14 mouse cellular contexts compared by ENCODE assay signal in the genomic region with DNA sequence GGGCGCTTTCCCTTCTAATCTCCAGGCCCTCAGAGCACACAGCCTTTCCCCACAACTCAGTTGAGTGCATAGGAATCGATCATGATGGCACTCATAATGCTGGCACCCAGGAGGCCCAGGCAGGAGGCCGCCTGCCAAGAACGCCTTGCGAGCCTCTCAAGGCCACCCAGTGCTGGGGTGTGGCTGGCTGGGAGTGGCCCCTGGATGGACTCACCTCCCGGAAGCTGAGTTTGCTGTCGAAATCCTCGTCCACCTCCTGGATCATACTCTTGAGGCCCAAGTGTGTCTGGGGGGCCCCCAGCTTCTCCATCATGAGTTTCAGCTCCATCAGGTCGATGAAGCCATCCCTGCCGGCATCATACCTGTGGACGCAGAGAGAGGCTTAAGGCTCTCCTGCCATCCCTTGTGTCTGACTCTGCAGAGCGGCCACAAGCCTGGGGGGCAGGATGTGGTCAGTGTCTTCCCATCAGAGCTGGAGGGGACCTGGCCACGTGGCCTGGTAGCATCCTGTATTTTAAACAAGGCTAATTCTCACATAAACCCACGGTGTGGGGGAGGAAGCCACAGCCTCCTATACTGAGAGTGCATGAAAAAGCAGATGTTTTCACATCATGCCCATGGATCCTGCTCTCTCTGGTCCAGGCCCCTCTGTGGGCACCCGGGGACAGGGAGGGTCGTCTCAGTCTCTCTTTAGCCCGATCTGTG. TPM values are rescaled to one million over a fixed set of nuclear protein-coding genes. Genes with fewer than 3 reads are reported as not detected.
A peak's percentile ranks its signal among the peaks of the same experiment; 100 is the strongest.
DNase-seq lines count a peak whose midpoint lies in the region; ATAC-seq and TF ChIP-seq lines count a peak whose summit lies in the region.
"Had no signal": no experiment of that assay in that cellular context is flagged by ENCODE, and none has a peak within 500 bp of the region (broad histone marks: within the 10 kb centered on the region; RNA-seq: fewer than 3 reads in every experiment).

No protein-coding gene starts in this region.

- no peak overlapping the region for H3K4me2 ChIP-seq in forebrain, embryonic 16.5 days (ENCODE audit: low read length)
- no peak overlapping the region for H3K4me2 ChIP-seq in midbrain, postnatal 0 days (ENCODE audit: low read depth, low read length, poor library complexity, severe bottlenecking)
- H3K4me2 ChIP-seq: limb, embryonic 12.5 days had no signal

- no peak overlapping the region for H3K9ac ChIP-seq in forebrain, embryonic 16.5 days (replicated peaks; ENCODE audit: low read depth, low read length)
- H3K9ac ChIP-seq in midbrain, postnatal 0 days (replicated peaks; ENCODE audit: low read length, poor library complexity, severe bottlenecking), result no peak overlapping the region
- H3K9ac ChIP-seq: limb, embryonic 12.5 days had no signal

- H3K9me3 ChIP-seq in forebrain, embryonic 10.5 days, result no peaks in the 10 kb centered on the region
- H3K9me3 ChIP-seq in forebrain, embryonic 16.5 days (ENCODE audit: control insufficient read depth, low read length), result no peaks in the 10 kb centered on the region
- H3K9me3 ChIP-seq in midbrain, postnatal 0 days (ENCODE audit: low read length), result no peaks in the 10 kb centered on the region
- H3K9me3 ChIP-seq: limb, embryonic 12.5 days had no signal

- DNase-seq in forebrain, embryonic 10.5 days (ENCODE audit: extremely low spot score, low spot score), result no peak
- DNase-seq in 416B (ENCODE audit: low read depth), result peak; percentile 72
- DNase-seq in lung, postnatal 36 days, result peak; percentile 75
- DNase-seq in midbrain, postnatal 0 days (ENCODE audit: low spot score), result no peak
- DNase-seq in frontal cortex, postnatal 36 days (ENCODE audit: low spot score in 2 of 2), result no peak
- DNase-seq in cerebellum, postnatal 10 days, result no peak
- DNase-seq: cerebellum, postnatal 25 days; kidney, adult 8-10 months; thymus, postnatal 4 days had no signal

- H3K27ac ChIP-seq in forebrain, embryonic 10.5 days, result peak overlapping the region; percentile 25; the same call in 1 of the 2 replicates
- no peak overlapping the region for H3K27ac ChIP-seq in forebrain, embryonic 16.5 days (ENCODE audit: low read length)
- no peak overlapping the region for H3K27ac ChIP-seq in midbrain, postnatal 0 days (ENCODE audit: low read depth, low read length)
- H3K27ac ChIP-seq: limb, embryonic 12.5 days had no signal

- no peak for ATAC-seq in forebrain, embryonic 16.5 days
- ATAC-seq in common myeloid progenitor, adult 5-6 weeks (replicated peaks; ENCODE audit: low read depth, poor library complexity, severe bottlenecking), result peak; percentile 30; the same call in 1 of the 2 replicates
- ATAC-seq in midbrain, postnatal 0 days (ENCODE audit: low FRiP score), result no peak

- H3K36me3 ChIP-seq in forebrain, embryonic 10.5 days (replicated peaks), result peaks cover 37% of the 10 kb centered on the region
- no peaks in the 10 kb centered on the region for H3K36me3 ChIP-seq in forebrain, embryonic 16.5 days (ENCODE audit: control insufficient read depth, insufficient read depth)
- H3K36me3 ChIP-seq in midbrain, postnatal 0 days (ENCODE audit: insufficient read depth, low read length), result peaks cover 17% of the 10 kb centered on the region

- no peaks in the 10 kb centered on the region for H3K27me3 ChIP-seq in forebrain, embryonic 10.5 days (ENCODE audit: poor library complexity, severe bottlenecking)
- H3K27me3 ChIP-seq in forebrain, embryonic 16.5 days (replicated peaks; ENCODE audit: control insufficient read depth, insufficient read depth, low read length), result no peaks in the 10 kb centered on the region
- no peaks in the 10 kb centered on the region for H3K27me3 ChIP-seq in midbrain, postnatal 0 days (ENCODE audit: insufficient read depth, low read length)
- H3K27me3 ChIP-seq: limb, embryonic 12.5 days had no signal

- peaks cover 6% of the 10 kb centered on the region for H3K4me1 ChIP-seq in forebrain, embryonic 10.5 days
- peaks cover 6% of the 10 kb centered on the region for H3K4me1 ChIP-seq in forebrain, embryonic 16.5 days (replicated peaks; ENCODE audit: control insufficient read depth, insufficient read depth, low read length)
- H3K4me1 ChIP-seq in midbrain, postnatal 0 days (ENCODE audit: insufficient read depth, low read length), result peaks cover 1% of the 10 kb centered on the region; the same call in 1 of the 2 replicates

- no peak overlapping the region for H3K4me3 ChIP-seq in forebrain, embryonic 10.5 days
- no peak overlapping the region for H3K4me3 ChIP-seq in forebrain, embryonic 16.5 days (replicated peaks; ENCODE audit: low read length)
- no peak overlapping the region for H3K4me3 ChIP-seq in midbrain, postnatal 0 days (ENCODE audit: low read depth, low read length)
- H3K4me3 ChIP-seq: limb, embryonic 12.5 days had no signal

- WGBS in forebrain, embryonic 10.5 days, result 94% methylated on average over 17 of the region's 17 CpGs
- WGBS in forebrain, embryonic 16.5 days, result 91% methylated on average over 17 of the region's 17 CpGs
- 89% methylated on average over 17 of the region's 17 CpGs for WGBS in midbrain, postnatal 0 days

- TF ChIP-seq CTCF in midbrain, postnatal 0 days (IDR thresholded peaks at IDR 0.05), result no peak

RNA-seq across cellular contexts. Expression of a gene that starts 13.0 kb away (rescaled TPM):
- polyA plus RNA-seq in forebrain, embryonic 10.5 days (2016; fragmentation: Nextera tagmentation; extraction: Ambion mirVana), result 39.5 and 41.5 TPM in 2 replicates
- polyA plus RNA-seq in forebrain, embryonic 16.5 days (2015; fragmentation: Nextera tagmentation; extraction: Ambion mirVana), result 69.9 and 76.8 TPM in 2 replicates
- 32.6 and 46.1 TPM in 2 replicates for total RNA-seq in common myeloid progenitor, adult 5-6 weeks (2017)
- 38.8 TPM in 2 replicates for total RNA-seq in midbrain, postnatal 0 days (2014; rRNA removed)
- 49.0 and 54.8 TPM in 2 replicates for polyA plus RNA-seq in midbrain, postnatal 0 days (2015; fragmentation: Nextera tagmentation; extraction: Ambion mirVana)

RNA-seq across cellular contexts. Expression of a gene that starts 15.6 kb away (rescaled TPM):
- not detected in 2 replicates for polyA plus RNA-seq in forebrain, embryonic 10.5 days (2016; fragmentation: Nextera tagmentation; extraction: Ambion mirVana)
- not detected in 2 replicates for polyA plus RNA-seq in forebrain, embryonic 16.5 days (2015; fragmentation: Nextera tagmentation; extraction: Ambion mirVana)
- not detected in 2 replicates for total RNA-seq in common myeloid progenitor, adult 5-6 weeks (2017)
- not detected in 2 replicates for total RNA-seq in midbrain, postnatal 0 days (2014; rRNA removed)
- not detected in 2 replicates for polyA plus RNA-seq in midbrain, postnatal 0 days (2015; fragmentation: Nextera tagmentation; extraction: Ambion mirVana)
- total RNA-seq: gastrocnemius, postnatal 4 days had no signal
- polyA plus RNA-seq: heart, postnatal 0 days; limb, embryonic 12.5 days had no signal

RNA-seq across cellular contexts. Expression of a gene that starts 35.8 kb away (rescaled TPM):
- not detected in 2 replicates for polyA plus RNA-seq in forebrain, embryonic 10.5 days (2016; fragmentation: Nextera tagmentation; extraction: Ambion mirVana)
- polyA plus RNA-seq in forebrain, embryonic 16.5 days (2015; fragmentation: Nextera tagmentation; extraction: Ambion mirVana), result not detected in 2 replicates
- not detected in 2 replicates for total RNA-seq in common myeloid progenitor, adult 5-6 weeks (2017)
- not detected in 2 replicates for total RNA-seq in midbrain, postnatal 0 days (2014; rRNA removed)
- polyA plus RNA-seq in midbrain, postnatal 0 days (2015; fragmentation: Nextera tagmentation; extraction: Ambion mirVana), result not detected in 2 replicates
- total RNA-seq: gastrocnemius, postnatal 4 days had no signal
- polyA plus RNA-seq: limb, embryonic 12.5 days had no signal

Comparison
In these comparisons a context has a peak if more than half of its experiments do, and no peak if none do; other contexts are left out.
1. DNase-seq: peak in 416B (single experiment) and lung, postnatal 36 days (single experiment); none in forebrain, embryonic 10.5 days (single experiment), midbrain, postnatal 0 days (single experiment), frontal cortex, postnatal 36 days (0 of 2) and cerebellum, postnatal 10 days (0 of 2).